Mouse (Mus musculus) spleen, adult 18-20 months (tissue): ENCODE measurements around the gene Resp18.
"Not testable (repeated sequence)": the region's sequence is repeated elsewhere in the genome, so short reads cannot be mapped to it uniquely, and the experiment has no call there.

Experiments used
- DNase-seq, 2 experiments: peaks; one replicate each; pipeline ENCODE4 v3.0.0; 2022; ENCODE audit warnings: mixed read lengths in 2 of 2

Resp18 gene

DNA sequence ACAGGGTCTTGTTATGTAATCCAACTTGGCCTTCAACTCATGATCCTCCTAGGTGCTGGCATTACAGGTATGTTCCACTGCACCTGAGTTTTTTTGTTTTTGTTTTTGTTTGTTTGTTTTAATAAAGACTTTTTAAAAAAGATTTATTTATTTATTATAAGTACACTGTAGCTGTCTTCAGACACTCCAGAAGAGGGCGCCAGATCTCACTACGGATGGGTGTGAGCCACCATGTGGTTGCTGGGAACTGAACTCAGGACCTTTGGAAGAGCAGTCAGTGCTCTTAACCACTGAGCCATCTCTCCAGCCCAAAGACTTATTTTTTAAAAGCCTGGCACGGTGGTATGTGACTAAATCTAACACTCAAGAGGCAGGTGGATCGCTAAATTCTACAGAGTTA is 45.7 kb downstream of the Resp18 start:
- DNase-seq = not testable (repeated sequence)

DNA sequence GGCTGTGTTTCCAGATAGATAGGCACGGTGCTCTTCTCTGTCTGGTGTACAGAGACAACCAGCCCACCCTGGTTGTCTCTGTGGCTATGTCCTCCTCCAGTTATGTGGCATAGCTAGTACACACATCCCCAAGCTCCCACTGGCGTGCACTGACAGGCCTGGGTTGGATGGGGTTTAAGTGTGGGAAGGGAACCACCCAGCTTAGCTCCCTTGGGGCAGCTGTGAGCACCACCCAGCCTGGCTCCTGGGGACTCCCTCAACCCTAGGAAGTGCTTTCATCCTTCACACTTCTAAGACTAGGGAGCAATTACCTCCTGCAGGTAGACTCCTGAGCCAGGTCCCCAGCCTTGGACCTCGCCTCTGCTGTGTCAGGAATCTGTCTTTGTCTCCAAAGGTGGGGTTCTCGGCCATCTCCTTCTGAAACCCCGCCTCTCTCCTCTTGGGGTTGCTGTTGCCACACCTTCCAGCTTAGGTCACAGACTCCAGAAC is 46.5 kb downstream of the Resp18 start, which contains the start of gene A630095N17Rik:
A630095N17Rik (minus strand) TSS at position 439 of the 489 bp plus-strand sequence.
- no peak for DNase-seq

DNA sequence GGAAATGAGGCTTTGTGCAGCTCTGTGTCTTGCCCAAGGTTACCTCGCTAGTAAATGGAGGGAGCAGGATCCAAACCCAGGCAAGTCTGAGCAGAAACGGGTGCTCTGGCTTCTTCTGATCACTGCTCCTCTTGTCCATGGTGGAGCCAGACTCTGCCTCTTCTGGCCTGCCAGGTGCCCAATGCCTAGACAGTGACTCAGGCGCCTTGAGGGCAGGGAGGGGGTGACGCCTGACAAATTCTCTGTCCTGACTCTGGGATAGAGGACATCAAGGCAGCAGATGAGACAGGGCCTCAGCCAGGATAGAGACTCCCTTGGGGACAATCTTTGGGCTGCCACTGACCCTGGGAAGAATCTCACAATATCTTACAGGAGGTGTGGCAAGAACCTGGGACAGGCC is 47.0 kb downstream of the Resp18 start:
- DNase-seq = no peak

DNA sequence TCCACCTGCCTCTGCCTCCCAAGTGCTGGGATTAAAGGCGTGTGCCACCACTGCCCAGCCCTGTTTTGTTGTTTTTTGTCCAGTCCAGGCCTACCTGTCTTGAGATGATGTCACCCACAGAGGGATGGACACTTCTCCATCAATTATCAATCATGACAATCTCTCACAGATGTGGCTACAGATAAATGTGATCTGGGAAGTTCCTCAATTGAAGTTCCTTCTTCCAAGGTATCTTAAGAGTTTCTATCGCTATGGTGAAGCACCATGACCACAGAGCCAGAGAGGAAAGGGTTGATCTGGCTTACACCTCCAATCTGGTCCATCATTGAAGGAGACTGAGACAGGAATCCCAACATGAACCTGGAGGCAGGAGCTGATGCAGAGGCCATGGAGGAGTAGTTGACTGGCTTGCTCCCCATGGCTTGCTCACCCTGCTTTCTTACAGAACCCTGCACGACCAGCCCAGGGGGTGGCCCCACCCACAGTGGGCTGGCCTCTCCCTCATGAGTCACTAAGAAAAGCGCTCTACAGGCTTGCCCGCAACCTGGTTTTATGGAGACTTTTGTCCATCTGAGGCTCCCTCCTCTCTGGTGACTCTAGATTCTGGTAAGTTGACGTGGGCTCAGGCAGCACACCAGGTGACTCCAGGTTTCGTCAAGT is 47.8 kb downstream of the Resp18 start:
- no peak for DNase-seq

DNA sequence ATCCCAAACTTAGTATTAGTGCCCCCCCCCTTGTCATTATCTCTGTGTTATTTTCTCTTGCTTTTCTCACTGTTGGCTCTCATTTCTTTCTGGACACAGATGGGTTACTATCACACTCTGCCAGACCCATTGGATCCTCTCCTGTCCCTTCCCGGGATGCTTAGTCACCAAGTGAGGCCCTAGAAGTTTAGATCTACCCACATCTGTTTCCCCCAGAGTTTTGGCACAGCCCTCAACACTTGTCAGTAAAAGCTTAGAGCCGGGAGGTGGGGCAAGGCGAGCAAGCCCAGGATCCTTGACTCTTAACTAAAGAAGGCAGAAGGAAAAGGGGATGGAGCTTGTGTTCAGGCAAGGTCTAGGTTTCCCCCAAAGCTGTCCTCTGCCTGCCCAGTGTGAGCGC is 49.1 kb downstream of the Resp18 start:
- no peak for DNase-seq

DNA sequence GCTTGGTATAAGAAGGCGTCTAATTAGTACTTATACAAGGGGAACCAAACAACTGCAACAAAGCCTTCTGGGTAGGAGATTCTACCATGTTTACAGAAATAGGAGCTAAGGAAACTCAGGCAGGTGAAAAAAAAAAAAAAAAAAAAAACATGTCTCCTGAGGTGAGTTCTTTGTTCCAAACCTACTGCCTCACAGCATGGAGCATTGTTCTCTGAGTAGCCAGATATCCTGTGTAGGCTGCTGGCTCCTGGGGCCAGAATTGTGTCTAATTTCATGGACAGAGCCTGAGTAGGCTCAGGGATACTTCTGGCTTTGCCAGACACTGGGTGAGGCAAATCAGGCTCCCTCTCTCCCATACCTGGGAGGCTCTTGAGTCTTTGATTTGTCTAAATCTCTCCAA is 50.6 kb downstream of the Resp18 start:
- DNase-seq = no peak

DNA sequence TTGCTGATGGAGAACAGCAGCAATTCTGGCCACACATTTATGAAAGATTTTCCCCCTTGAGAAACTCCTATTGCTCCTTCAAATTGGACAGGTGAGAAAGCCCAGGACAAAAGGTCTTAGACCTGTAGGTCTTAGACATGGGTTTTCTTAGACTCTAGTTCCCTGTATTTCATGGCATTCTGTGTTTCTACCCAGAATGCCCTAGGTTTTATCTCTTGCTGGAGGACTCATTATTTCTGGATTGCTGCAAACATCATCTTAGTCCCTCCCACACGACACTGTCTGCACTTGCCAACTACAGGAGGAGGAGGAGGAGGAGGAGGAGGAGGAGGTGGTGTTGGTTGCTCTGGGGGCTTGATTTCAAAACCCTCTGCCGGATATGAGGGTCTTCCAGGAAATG is 52.1 kb downstream of the Resp18 start:
- DNase-seq = no peak

DNA sequence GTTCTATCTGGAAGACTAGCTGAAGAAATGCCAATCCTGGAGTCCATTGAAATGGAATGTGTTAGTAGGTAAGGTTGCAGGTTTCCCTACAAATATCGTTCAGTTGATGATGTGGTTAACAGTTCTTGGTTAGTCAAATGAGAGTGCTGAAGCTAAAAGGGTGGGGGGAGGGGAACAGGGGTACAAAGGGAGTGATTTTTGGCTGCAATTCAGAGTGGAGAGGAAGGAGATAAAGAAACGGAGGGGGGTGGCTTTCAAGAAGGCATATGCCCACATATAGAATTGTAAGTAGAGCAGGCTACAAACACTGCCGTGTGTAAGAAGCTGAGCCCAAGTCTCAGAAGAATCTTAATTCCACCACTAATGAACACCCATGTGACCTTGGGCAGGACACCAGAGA is 52.7 kb downstream of the Resp18 start:
- DNase-seq = no peak

DNA sequence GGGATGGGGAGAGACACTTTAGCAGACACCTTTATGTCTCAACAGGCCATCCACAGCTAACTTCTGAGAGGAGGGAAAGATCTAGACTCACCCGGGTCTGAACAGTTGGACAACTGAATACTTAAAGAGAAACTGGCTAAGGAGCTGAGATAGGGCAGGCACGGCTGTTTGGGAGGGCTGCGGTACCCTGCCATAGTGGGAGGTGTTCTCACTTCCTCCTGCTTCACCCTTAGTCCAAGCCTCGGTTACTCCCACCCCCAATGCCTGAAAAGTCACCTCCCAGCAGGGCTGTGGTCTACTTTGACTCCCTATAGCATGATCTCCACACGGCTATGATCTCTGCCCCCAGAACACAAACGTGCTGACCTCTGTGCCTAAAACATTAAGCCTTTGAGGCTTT is 54.7 kb downstream of the Resp18 start:
- DNase-seq = no peak

DNA sequence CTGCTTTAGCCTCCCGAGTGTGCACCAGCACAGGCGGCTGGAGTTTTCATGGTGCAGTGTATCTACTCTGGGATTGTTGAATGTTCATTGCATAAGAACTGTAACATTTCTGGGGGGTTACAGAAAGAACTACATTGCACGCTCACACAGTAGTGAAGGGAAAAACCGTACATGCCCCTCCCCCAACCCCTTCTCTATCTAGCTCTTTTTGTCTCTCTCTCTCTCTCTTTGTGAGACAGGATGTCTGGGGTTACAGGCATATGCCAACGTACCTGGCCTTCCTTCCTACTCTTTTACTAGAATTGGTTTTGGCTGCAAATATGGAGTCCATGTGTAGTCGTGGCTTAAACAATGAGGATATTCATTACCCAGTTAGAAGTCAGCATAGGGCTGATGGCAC is 55.3 kb downstream of the Resp18 start:
- no peak for DNase-seq
